Mouse (Mus musculus) limb, embryonic 11.5 days (tissue): ENCODE data around the gene Ano8. TPM values are rescaled to one million over a fixed set of nuclear protein-coding genes. Genes with fewer than 3 reads are reported as not detected.
"Not testable (repeated sequence)": the region's sequence is repeated elsewhere in the genome, so short reads cannot be mapped to it uniquely, and the experiment has no call there.

Experiments used
- ATAC-seq: fragments of 200-750 bp; cut with Nextera tagmentation; 2 replicates; pipeline ENCODE4 v1.8.0; 2017; ENCODE audit warnings: low read depth; ENCODE audit not compliant: insufficient number of reproducible peaks, low FRiP score, low TSS enrichment
- DNase-seq: peaks from one replicate; pipeline ENCODE4 v3.0.0-alpha.2; 2015; ENCODE audit warnings: low spot score
- H3K27ac ChIP-seq: fragments of 300-500 bp; sonication (generic); replicated peaks from 2 replicates; pipeline ENCODE4 v1.5.1; 2014; ENCODE audit warnings: low read depth, mild to moderate bottlenecking, low read length
- H3K27me3 ChIP-seq: fragments of 300-500 bp; sonication (generic); 2 replicates; pipeline ENCODE4 v1.6.1; 2014; ENCODE audit warnings: mild to moderate bottlenecking, low read length, mixed read lengths; ENCODE audit not compliant: control insufficient read depth, insufficient read depth
- H3K36me3 ChIP-seq: fragments of 300-500 bp; sonication (generic); 2 replicates; pipeline ENCODE4 v1.6.1; 2014; ENCODE audit warnings: mild to moderate bottlenecking, low read length, moderate library complexity, mixed read lengths; ENCODE audit not compliant: control insufficient read depth, insufficient read depth
- H3K4me1 ChIP-seq: fragments of 300-500 bp; sonication (generic); 2 replicates; pipeline ENCODE4 v1.6.1; 2014; ENCODE audit warnings: low read length, mixed read lengths; ENCODE audit not compliant: control insufficient read depth, insufficient read depth
- H3K4me2 ChIP-seq: fragments of 300-500 bp; sonication (generic); 2 replicates; pipeline ENCODE4 v1.6.1; 2014; ENCODE audit warnings: low read depth, mild to moderate bottlenecking, moderate library complexity; ENCODE audit not compliant: severe bottlenecking
- H3K4me3 ChIP-seq: fragments of 300-500 bp; sonication (generic); 2 replicates; pipeline ENCODE4 v1.5.1; 2014; ENCODE audit warnings: low read depth, low read length
- H3K9ac ChIP-seq: fragments of 300-500 bp; sonication (generic); 2 replicates; pipeline ENCODE4 v1.6.1; 2014; ENCODE audit warnings: mild to moderate bottlenecking, low read length
- H3K9me3 ChIP-seq: fragments of 300-500 bp; sonication (generic); 2 replicates; pipeline ENCODE4 v1.6.1; 2016; ENCODE audit warnings: low read length; ENCODE audit not compliant: control insufficient read depth
- WGBS: fragments of 180-500 bp; shearing (Covaris S2); extraction: QIAGEN DNeasy Blood & Tissue Kit; methylation state at CpG from one replicate; pipeline ENCODE4 v1.1.7; 2014; 5-methylcytosine and 5-hydroxymethylcytosine counted together
- polyA plus RNA-seq: library from polyadenylated mRNA; unstranded; fragments of >200 nt; fragmentation: Nextera tagmentation; extraction: Ambion mirVana; gene quantifications from 2 replicates; pipeline ENCODE4 v1.2.1, GENCODE M21; 2014

The Ano8 gene
- polyA plus RNA-seq, 1 experiment from 2014 or later: 3.0 TPM

DNA sequence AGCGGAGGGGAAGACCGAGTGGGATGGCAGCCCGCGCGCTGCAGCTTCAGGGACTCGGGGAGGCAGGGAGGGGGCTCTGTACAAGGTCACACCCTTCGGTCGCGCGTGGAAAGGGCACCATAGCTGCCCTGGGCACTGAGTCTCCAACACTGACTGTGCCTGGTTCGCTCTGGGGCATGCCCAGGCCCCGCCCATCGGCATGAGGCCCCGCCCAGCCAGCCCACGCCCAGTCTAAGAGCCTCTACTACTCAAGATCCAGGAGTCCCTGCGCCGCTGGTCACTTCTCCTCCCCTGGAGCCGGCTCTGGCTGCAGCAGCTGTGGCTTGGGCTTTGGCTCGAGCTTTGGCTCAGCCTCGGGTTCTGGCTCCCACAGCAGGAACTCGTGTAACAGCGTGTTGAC is 28.9 kb downstream of the Ano8 start:
- no peaks in the 10 kb centered on the region for H3K27me3 ChIP-seq
- no peak overlapping the region for H3K9ac ChIP-seq
- DNase-seq (no peak), ATAC-seq (no peak)
- no peak overlapping the region for H3K4me2 ChIP-seq
- H3K4me3 ChIP-seq: no peak overlapping the region
- H3K9me3 ChIP-seq: no peaks in the 10 kb centered on the region
- H3K36me3 ChIP-seq: peaks cover 8% of the 10 kb centered on the region; the same call in 1 of the 2 replicates
- H3K4me1 ChIP-seq: no peaks in the 10 kb centered on the region
- no peak overlapping the region for H3K27ac ChIP-seq
- WGBS: 33% methylated on average over 22 of the region's 22 CpGs

DNA sequence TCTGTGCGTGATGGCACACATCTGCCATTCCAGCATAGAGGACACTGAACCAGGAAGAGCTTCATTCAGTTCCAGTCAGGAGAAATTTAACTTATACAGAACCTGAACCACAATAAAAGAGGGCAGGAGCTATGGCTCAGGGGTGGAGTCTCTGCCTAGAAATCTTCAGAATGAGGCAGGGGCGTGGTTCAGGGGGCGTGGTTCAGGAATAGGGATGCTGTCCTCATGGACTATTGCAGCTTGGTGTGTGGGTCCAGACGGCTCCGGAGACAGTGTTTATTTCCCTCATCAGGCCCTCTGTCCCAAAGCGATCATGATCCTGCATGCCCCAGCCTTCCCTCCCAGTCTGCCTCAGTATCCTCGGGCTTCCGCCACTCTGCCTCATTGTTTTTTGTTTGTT is 31.1 kb downstream of the Ano8 start:
- Histone ChIP-seq H3K4me2 (no peak overlapping the region), H3K9me3 (no peaks in the 10 kb centered on the region), H3K4me3 (no peak overlapping the region), H3K9ac (no peak overlapping the region), H3K27ac (no peak overlapping the region), H3K36me3 (peaks cover 2% of the 10 kb centered on the region; the same call in 1 of the 2 replicates), H3K27me3 (no peaks in the 10 kb centered on the region), H3K4me1 (no peaks in the 10 kb centered on the region)
- DNase-seq (peak; percentile 14), ATAC-seq (no peak)
- WGBS: 77% methylated on average over 8 of the region's 8 CpGs

DNA sequence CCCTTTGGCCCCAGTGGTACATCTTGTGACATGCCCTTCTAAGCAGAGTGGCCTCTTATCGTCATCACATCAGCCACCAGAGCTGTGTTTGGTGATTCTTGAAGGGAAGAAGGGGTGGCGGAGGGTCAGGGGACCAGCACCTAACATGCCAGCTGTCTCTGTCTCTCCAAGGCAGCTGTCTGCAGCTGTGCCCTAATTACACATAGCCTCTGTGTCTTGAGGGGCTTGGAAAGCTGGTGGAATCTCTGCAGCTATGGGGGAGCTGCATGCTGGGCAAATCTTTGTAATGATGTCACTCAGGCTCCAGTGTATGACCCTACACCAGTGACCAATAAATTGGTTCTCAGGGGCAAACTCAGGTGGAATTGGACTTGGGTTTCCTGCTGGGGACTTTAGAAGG is 33.1 kb downstream of the Ano8 start:
- peak; percentile 16 for DNase-seq
- WGBS: 85% methylated on average over 2 of the region's 2 CpGs

DNA sequence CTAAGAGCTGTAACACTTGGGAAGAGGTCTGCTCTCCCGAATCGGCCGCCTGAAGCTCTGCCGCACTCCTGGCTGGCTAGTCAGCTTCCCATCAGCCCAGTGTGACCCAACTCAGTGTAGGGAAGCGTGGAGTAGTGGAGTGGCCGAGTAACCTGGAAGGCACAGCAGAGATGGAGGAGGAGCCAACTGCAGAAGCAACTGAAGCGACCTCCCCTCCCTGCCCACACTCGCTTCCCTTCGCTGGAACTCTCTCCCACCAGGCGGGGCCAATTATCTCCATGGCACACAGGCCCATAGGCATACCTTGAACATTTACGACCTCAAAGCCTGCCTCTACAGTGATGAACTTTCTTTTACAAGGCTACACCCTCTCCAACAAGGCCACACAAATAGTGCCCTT is 34.0 kb downstream of the Ano8 start:
- no peaks in the 10 kb centered on the region for H3K4me1 ChIP-seq
- no peaks in the 10 kb centered on the region for H3K9me3 ChIP-seq
- no peak overlapping the region for H3K27ac ChIP-seq
- no peak for ATAC-seq
- no peak for DNase-seq
- no peaks in the 10 kb centered on the region for H3K36me3 ChIP-seq
- no peaks in the 10 kb centered on the region for H3K27me3 ChIP-seq
- no peak overlapping the region for H3K9ac ChIP-seq
- no peak overlapping the region for H3K4me3 ChIP-seq
- H3K4me2 ChIP-seq: no peak overlapping the region
- WGBS: 35% methylated on average over 11 of the region's 11 CpGs

More for the DNA sequence above, 33.1 kb downstream of the Ano8 start:
- H3K27ac ChIP-seq: no peak overlapping the region
- no peak overlapping the region for H3K4me2 ChIP-seq
- H3K9ac ChIP-seq: no peak overlapping the region
- H3K4me3 ChIP-seq: no peak overlapping the region
- H3K4me1 ChIP-seq: no peaks in the 10 kb centered on the region
- no peaks in the 10 kb centered on the region for H3K36me3 ChIP-seq
- ATAC-seq: no peak
- H3K9me3 ChIP-seq: no peaks in the 10 kb centered on the region
- no peaks in the 10 kb centered on the region for H3K27me3 ChIP-seq

DNA sequence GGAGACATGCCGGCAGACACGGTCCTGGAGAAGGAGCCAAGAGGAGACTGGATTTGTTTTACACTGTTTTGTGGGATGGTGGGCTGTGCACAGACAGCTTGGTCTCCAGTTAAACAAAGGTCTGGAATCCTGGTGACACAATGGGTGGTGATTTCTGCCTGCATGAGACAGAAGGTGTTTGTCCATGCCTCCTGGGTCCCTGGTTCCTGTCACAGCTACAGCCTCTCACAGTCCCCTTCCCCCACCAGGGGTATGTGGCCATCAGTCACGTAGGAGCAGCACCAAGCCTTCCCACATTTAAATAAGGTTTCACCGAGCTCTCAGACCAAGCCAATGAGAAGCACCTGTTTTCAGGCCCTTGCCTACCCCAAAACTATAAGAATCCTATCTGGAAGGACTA is 34.4 kb downstream of the Ano8 start:
- Histone ChIP-seq H3K4me2 (no peak overlapping the region), H3K9me3 (no peaks in the 10 kb centered on the region), H3K36me3 (no peaks in the 10 kb centered on the region), H3K4me1 (no peaks in the 10 kb centered on the region), H3K27me3 (no peaks in the 10 kb centered on the region), H3K4me3 (no peak overlapping the region), H3K27ac (no peak overlapping the region), H3K9ac (no peak overlapping the region)
- ATAC-seq (no peak), DNase-seq (no peak)
- 65% methylated on average over 4 of the region's 4 CpGs for WGBS

DNA sequence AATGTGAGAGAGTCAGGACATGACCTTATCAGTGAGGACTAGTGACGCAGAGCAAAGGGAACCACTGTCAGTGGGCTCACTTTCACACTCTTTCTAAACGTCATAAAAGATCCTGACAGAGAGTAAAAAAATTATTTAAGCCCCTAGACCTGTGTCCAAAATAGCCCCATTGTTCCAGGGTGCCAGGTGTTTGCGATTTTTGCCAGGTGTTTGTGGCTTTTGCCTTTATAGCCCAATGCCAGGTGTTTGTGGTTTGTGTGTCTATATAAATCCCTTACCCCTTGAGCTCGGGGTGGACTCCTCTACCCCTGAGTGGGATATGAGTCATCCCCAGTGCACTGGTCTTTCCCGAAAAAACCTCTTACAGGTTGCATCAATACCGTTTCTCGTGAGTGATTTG is 40.7 kb downstream of the Ano8 start:
- Histone ChIP-seq H3K27ac (no peak overlapping the region), H3K36me3 (no peaks in the 10 kb centered on the region), H3K27me3 (no peaks in the 10 kb centered on the region), H3K9me3 (no peaks in the 10 kb centered on the region), H3K9ac (no peak overlapping the region), H3K4me2 (no peak overlapping the region), H3K4me3 (no peak overlapping the region), H3K4me1 (no peaks in the 10 kb centered on the region)
- ATAC-seq (no peak), DNase-seq (no peak)
- 73% methylated on average over 7 of the region's 7 CpGs for WGBS

DNA sequence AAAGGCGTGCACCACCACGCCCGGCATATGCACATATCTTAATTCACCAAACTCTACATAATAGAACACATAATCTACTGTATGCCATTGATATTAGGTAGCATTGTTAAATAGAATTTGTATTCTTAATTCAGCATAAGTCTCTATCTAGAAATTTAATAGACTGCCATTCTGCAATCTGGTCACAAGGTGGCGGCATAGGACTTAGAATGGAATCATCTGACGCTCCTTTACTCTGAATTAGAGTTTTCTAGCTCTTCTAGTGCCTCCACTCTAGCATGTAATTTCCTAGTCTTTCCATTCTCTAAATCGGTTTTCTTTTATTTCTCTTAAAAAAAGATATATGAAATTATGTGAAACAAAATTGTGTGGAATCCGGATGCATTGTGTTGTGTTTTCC is 44.4 kb downstream of the Ano8 start:
- ATAC-seq: no peak
- Histone ChIP-seq H3K4me2 (no peak overlapping the region), H3K27ac (no peak overlapping the region), H3K27me3 (no peaks in the 10 kb centered on the region), H3K9ac (no peak overlapping the region), H3K4me3 (no peak overlapping the region), H3K36me3 (no peaks in the 10 kb centered on the region), H3K4me1 (no peaks in the 10 kb centered on the region), H3K9me3 (no peaks in the 10 kb centered on the region)
- peak; percentile 70 for DNase-seq
- WGBS: 3% methylated on average over 7 of the region's 7 CpGs

DNA sequence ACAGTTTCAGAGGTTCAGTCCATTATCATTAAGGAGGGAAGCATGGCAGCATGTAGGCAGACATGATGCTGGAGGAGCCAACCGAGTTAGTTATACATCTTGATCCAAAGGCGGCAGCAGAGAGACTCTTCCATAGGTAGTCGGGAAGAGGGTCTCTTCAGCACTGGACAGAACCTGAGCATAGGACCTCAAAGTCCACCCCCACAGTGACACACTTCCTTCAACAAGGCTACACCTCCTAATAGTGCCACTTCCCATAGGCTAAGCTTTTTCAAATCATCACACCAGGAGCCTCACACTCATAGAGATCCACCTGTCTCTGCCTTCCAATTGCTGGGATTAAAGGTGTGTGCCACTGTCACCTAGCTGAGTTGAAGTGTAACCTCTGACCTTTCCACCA is 48.7 kb downstream of the Ano8 start:
- no peaks in the 10 kb centered on the region for H3K9me3 ChIP-seq
- H3K4me2 ChIP-seq: no peak overlapping the region
- ATAC-seq: no peak
- H3K9ac ChIP-seq: no peak overlapping the region
- DNase-seq: no peak
- H3K27ac ChIP-seq: no peak overlapping the region
- H3K27me3 ChIP-seq: no peaks in the 10 kb centered on the region
- H3K4me3 ChIP-seq: no peak overlapping the region
- no peaks in the 10 kb centered on the region for H3K4me1 ChIP-seq
- no peaks in the 10 kb centered on the region for H3K36me3 ChIP-seq
- 63% methylated on average over 3 of the region's 3 CpGs for WGBS

DNA sequence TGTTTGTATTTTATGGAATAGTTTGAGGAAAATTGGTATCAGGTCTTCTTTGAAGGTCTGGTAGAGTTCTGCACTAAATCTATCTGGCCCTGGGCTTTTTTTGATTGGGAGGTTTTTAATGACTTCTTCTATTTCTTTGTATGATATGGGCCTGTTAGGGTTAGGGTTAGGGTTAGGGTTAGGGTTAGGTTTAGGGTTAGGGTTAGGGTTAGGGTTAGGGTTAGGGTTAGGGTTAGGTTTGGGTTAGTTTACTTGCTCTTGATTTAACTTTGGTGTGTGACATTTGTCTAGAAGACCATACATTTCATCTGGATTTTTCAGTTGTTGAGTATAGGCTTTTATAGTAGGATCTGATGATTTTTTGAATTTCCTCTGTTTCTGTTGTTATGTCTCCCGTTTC is 52.8 kb downstream of the Ano8 start:
- WGBS: 94% methylated on average over 1 of the region's 1 CpGs

More for the DNA sequence above, 52.8 kb downstream of the Ano8 start:
- not testable (repeated sequence) for H3K27me3 ChIP-seq, H3K4me1 ChIP-seq, H3K9me3 ChIP-seq, DNase-seq, H3K27ac ChIP-seq, ATAC-seq, H3K4me3 ChIP-seq, H3K4me2 ChIP-seq, H3K9ac ChIP-seq, H3K36me3 ChIP-seq
